Mouse (Mus musculus): ENCODE data around the gene Zfp217. TPM values are rescaled to one million over a fixed set of nuclear protein-coding genes. Genes with fewer than 3 reads are reported as not detected.

Gene Zfp217
- total RNA-seq, 2 experiments from 2014 or later = 23.9 to 24.2 TPM

- no peak for DNase-seq
Measured at GRCm38 (mm10) chr2:170159795-170160568, 12.1 kb upstream of the Zfp217 start.

GRCm38 (mm10) chr2:170158987-170159386 is 11.1 kb upstream of the Zfp217 start:
- no peak for DNase-seq

GRCm38 (mm10) chr2:170158251-170158650 is 10.3 kb upstream of the Zfp217 start:
- peak; percentile 79 to 81 for DNase-seq

- no peak for DNase-seq
Measured at GRCm38 (mm10) chr2:170157280-170158200, 9.6 kb upstream of the Zfp217 start.

- peak; percentile 70 to 76 for DNase-seq
Measured at GRCm38 (mm10) chr2:170155089-170155740, 7.3 kb upstream of the Zfp217 start.

- no peak for DNase-seq
Measured at GRCm38 (mm10) chr2:170154738-170155088, 6.8 kb upstream of the Zfp217 start.

- DNase-seq = no peak
Measured at GRCm38 (mm10) chr2:170154301-170154721, 6.4 kb upstream of the Zfp217 start.

- DNase-seq = peak; percentile 68 to 79
Measured at GRCm38 (mm10) chr2:170153421-170154271, 5.7 kb upstream of the Zfp217 start.

- DNase-seq = no peak
Measured at GRCm38 (mm10) chr2:170152856-170153255, 5.0 kb upstream of the Zfp217 start.

GRCm38 (mm10) chr2:170152036-170152686 is 4.3 kb upstream of the Zfp217 start:
- DNase-seq = no peak

GRCm38 (mm10) chr2:170151470-170151869 is 3.6 kb upstream of the Zfp217 start:
- no peak for DNase-seq

GRCm38 (mm10) chr2:170148828-170149227 is 925 bp upstream of the Zfp217 start:
- no peak for DNase-seq

GRCm38 (mm10) chr2:170147170-170147569 is 733 bp downstream of the Zfp217 start:
- no peak for DNase-seq

- no peak for DNase-seq
Measured at GRCm38 (mm10) chr2:170144343-170144742, 3.6 kb downstream of the Zfp217 start.

- DNase-seq = no peak
Measured at GRCm38 (mm10) chr2:170143861-170144260, 4.0 kb downstream of the Zfp217 start.

- no peak for DNase-seq
Measured at GRCm38 (mm10) chr2:170142542-170142941, 5.4 kb downstream of the Zfp217 start.

GRCm38 (mm10) chr2:170141481-170141880 is 6.4 kb downstream of the Zfp217 start:
- DNase-seq = no peak

GRCm38 (mm10) chr2:170139411-170140046 is 8.4 kb downstream of the Zfp217 start:
- no peak for DNase-seq

GRCm38 (mm10) chr2:170136928-170137327 is 11.0 kb downstream of the Zfp217 start:
- DNase-seq = no peak

- DNase-seq = no peak
Measured at GRCm38 (mm10) chr2:170135820-170136219, 12.1 kb downstream of the Zfp217 start.

Measured in adrenal gland, postnatal 36 days (tissue).